Mouse (Mus musculus) T-helper 2 cell (primary cell): Measurements from ENCODE around the gene Gale.
"Not testable (repeated sequence)": the region's sequence is repeated elsewhere in the genome, so short reads cannot be mapped to it uniquely, and the experiment has no call there.

Experiments used
- in situ Hi-C: fragments of 300-600 bp; cut with MboI, MseI; formaldehyde crosslinking; loops from one replicate; pipeline ENCODE4 v1.15.1; 2025; ENCODE audit warnings: high pct_unique_total_duplicates

Gene Gale

DNA sequence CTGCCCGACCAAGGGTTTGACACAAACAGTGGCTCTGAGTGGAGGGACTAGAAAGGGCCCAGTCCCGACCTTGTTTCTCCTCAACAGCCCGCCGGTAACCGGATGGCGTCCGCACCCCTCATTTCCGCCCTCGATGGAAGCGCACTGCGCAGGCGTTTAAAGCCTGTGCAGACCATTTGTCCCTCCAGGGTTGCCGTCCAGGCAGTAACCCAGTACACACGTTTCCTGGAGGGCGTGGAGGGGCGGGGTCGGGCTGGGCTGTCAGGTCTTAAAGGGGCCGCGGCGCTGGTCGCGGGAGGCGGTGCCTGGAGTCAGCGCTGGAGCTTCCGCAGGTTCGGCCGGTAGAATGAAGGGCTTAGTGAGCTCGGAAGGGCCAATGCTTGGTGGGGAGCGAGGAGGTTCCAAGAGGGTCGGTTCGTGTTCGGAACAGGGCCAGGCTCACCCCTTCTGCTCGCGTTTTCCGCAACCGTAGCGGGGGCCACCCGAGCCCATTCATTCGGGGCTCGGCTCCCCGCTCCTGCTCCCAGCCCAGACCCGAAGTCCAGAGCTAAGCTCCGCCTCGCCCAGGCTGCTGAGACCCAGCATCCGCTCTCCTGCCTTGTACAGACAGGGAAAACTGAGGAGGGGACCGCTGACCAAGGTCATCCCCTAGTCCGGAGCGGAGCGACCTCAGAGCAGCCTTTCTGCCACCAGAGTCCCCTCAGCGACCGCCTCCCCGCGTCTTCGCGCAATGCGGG lies at the start of gene Gale:
TSS of gene Gale (plus strand) at position 271 of the 737 bp plus-strand sequence.
- in situ Hi-C loops: loop anchor here (25.0 kb wide), 1 partner anchor 1899 kb away; the partner anchor contains the start of gene Ece1

DNA sequence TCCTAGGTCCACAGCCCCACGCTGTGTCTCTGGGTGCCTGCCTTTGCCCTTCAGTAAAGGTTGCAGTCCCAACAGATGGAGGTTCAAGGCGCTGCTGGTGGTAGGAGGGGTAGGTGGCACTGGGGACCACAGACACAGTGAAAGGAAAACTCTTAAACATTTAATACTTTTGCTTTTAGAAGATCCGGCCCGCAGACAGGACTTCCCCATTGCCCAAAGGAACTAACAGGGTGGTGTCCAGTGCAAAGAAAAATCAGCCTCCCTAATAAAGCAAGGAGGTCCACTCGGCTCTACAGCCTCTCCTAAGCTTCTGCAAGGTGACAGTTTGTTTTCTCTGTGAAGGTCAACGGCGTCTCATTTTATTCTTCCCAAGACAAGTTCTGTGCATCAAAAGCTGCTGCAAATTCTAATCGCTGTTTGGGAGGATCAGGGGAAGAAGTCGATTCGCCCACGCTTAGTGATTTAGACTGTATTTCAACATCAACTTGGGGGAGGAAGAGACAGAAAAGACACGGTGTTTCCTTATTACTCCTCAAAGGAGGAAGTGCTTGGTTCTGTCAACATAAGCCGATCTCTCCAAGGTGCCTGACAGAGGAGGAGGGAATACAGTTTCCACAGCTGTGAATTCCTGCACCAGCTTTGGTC lies 44.8 kb upstream of the Gale start:
- in situ Hi-C loops: loop anchor here (5.0 kb wide), 1 partner anchor 36 kb away; no protein-coding TSS in a partner anchor

DNA sequence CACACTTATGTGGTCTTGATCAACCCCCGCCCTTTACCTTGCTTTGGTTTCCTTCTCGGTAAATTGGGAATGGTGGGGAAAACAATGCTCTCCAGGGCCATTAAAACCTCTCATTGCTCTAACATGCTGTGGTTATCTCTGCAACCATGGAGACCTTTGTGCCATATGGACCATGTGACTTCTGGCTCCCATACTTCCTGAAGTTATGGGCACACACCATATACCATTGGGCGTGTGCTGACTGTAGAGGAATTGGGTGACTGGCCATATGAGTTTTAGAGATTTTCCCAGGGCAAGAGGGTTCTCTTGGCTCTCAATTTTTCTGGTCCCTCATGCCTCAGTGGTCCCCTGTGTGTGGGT lies 44.3 kb upstream of the Gale start:
- in situ Hi-C loops: loop anchor here (5.0 kb wide), 1 partner anchor 37 kb away; no protein-coding TSS in a partner anchor

DNA sequence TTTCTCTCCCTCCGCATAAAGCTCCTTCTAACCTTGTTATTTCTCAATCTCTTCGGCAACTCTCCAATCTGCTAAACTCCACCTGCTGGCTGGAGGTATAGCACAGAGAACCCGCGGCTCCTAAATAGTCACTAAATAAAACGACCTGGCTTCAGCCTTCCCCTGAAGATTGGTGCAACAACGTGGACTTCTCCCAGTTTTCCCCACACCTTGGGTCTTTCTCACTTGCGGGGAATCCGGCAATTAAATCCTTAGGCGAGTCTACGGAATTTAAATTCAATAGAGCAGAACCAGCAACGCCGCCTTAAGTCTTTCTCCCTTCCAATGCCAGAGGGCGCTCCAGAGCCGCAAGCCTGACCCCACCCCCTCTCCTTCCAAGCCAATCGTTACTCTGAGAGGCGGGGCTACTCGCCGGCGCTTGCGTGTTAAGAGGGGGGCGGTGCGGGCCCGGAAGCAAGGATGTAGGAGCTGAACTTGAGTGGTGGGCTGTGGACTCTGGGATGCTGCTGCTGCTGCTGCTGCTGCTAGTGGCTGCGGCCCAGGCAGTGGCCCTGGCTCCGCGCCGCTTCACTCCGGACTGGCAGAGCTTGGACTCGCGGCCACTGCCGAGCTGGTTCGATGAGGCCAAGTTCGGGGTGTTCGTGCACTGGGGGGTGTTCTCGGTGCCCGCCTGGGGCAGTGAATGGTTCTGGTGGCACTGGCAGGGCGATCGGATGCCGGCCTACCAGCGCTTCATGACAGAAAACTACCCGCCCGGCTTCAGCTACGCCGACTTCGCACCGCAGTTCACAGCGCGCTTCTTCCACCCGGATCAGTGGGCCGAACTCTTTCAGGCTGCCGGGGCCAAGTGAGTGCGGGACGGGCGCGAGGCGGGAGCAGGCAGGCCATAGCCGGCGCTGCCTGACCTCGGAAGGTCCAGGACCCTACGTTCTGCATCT lies 43.0 kb upstream of the Gale start, which contains the start of gene Fuca1:
TSS of gene Fuca1 (plus strand) at position 432 of the 938 bp plus-strand sequence.
- in situ Hi-C loops: no loop called here

DNA sequence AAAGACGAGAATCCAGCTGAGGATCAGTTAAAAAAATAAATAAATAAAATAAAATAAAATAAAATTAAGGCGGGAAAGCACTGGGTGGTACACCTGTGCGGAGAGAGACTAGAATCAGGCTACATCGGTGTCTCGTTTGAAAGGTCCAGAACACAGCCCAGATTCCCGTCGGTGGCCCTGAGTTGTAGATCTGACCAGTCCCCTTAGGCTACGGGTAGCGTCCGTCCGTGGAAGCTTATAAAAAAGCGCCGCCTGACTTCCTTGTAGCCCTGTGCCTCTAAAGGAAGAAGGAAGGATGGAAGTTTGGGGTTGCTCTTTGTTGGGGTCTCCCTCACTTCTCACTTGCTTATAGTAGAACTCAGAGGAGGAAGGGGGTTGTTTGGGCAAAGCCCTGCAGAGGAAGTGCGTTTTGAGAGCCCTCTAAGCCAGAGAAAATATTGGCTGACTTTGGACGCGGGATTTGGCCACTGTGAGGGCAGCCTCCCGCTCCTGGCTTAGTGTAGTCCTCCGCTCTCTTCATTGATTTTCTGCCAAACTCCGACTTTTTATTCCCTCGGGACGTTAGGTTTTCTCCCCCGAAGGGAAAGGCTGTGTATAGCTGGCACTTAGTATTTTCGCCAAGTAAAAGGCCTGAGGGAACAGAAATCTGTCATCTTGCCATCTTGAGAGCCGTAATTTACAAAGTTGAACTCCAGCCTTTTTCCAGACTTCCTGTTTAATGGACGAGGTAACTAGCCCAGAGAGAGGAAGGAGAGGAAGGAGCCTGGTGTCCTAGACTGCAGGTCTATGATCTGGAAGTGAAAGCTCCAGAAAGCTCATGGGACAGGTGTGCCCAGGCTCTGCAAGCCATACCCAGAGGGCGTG lies 42.0 kb upstream of the Gale start:
- in situ Hi-C loops: no loop called here

DNA sequence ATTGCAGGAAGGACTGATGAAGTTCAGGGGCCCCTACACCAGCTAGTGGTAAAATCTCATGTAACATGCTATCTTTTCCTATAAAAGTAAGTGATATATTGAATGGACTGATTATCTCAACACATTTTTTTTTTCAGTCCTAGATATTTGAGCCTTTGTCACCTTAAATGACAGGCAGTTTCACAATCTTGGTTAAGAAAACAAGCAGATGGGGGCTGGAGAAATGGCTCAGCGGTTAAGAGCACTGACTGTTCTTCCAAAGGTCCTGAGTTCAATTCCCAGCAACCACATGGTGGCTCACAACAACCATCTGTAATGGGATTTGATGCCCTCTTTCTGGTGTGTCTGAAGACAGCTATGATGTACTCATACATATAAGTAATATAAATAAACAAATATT lies 41.3 kb upstream of the Gale start:
- in situ Hi-C loops: no loop called here

DNA sequence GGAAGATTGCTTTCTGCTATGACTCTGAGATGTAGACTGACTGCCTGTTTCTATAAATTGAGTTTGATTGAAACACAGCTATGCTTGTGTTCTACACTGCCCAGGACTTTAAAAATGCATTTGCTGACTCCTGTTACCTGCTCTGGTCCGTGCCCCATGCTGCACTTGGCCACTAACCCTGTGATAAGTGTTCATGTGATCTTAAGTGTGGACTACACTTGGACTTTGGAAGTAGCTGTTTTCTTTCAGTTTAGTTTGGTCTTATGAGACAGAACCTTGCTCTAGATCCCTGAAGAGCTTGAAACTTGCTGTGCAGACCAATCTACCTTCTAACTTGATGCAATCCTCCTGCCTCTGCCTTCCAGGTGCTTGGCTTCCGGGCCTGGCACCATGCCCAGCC lies 39.1 kb upstream of the Gale start:
- in situ Hi-C loops: no loop called here

DNA sequence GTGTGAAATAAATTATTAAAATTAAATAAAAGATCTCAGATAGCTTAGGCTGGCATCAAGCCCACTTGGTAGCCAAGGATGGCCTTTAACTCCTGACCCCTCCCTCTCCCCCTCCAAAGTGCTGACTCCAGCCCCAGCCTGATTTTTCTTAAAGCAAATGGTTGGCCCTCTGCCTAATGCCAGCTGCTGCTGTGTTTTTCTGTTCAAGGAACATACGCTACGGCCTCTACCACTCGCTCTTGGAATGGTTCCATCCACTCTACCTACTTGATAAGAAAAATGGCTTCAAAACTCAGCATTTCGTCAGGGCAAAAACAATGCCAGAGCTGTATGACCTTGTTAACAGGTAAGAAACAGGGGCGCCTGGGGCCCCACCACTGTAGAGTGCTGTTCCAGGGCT lies 38.2 kb upstream of the Gale start:
- in situ Hi-C loops: no loop called here

DNA sequence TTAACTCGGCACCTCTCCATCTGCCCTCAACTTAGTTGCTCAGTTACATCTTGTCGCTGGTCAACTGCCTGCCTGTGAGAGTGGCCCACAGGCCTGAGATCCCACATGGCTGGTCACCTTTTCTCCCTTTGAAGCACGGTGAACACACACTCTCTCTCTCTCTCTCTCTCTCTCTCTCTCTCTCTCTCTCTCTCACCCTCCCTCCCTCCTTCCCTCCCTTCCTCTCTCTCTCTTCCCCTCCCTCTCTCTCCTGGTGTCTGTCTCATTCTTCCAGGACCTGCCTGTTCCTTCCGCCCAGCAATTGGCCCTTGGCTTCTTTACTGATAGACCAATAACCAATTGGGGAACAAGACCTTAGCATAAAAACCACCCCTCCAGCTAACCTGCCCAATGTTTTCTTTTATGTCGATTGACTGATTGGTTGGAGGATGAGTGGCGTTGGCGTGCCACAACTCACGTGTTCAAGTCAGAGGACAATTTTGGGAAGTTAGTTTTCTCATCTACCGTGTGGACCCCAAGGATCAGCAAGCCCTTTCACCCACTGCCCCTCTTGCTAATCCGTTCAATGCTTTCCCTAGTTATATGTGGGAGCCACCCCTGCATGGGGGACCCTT lies 37.2 kb upstream of the Gale start:
- in situ Hi-C loops: no loop called here

DNA sequence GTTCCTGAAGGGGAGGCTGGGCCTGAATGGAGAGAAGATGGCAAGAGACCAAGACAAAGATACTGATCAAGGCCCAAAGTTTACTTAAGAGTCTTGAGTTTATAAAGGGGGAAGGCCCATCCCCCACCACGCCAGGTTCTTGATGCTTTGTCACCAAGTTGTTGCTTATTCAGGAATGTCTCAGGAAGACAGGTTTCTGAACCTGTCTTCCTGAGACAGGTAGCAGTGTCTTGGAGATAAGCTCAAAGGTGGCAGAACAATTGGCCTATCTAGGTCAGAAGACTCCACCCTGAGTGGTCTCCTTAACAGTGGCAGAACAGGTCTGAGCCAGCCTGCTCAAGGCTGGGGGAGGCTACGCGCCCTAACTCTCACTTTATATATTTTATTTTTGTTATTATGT lies 36.7 kb upstream of the Gale start:
- in situ Hi-C loops: no loop called here

DNA sequence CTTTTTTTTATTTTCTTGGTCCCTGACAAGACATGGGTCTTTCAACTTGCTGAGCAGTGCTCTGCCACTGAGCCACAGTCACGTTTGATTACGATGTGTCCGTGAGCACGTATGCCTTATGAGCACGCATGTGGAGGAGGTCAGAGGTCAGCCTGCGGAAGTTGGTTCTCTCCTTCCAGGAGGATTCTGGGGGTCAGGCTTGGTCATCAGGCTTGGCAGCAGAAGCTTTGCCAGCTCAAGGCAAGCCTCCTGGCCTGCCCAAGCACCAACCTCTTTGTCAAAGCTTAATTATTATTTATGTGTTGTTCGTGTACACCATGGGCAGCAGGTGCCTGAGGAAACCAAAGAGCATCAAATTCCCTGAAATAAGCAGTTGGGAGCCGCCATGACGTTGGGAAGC lies 35.2 kb upstream of the Gale start:
- in situ Hi-C loops: no loop called here

DNA sequence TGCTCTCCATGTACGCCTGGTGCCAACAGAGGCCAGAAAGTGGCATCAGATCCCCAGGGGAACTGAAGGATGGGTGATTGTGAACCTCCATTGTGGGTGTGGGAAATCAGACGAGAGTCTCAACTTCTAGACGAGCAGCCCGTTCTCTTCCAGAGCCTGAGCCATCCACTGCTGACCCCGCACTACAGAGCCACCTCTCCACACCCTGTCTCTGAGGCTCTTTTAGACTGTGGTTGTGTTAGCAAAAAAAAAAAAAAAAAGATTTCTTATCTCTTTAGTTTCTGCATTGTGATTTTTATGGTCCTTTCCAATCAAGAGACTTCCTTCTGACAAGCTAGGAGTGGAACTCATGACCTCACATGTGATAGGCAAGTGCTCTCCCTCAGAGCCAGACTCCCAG lies 34.1 kb upstream of the Gale start:
- in situ Hi-C loops: no loop called here

DNA sequence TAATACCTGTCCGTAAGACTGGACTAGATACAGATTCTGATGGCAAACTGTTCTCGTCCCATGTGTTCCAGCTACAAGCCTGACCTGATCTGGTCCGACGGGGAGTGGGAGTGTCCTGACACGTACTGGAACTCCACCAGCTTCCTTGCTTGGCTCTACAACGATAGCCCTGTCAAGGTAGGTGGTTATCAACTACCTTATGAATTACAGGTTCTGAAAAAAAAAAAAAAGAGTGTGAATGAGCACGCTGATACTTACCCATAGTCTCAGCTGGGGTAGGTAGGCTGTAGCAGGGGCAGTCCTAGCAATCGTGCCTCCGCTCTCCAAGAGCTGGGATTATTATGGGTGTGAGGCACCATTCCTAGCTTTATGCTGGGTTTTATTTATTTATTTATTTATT lies 33.7 kb upstream of the Gale start:
- in situ Hi-C loops: no loop called here

DNA sequence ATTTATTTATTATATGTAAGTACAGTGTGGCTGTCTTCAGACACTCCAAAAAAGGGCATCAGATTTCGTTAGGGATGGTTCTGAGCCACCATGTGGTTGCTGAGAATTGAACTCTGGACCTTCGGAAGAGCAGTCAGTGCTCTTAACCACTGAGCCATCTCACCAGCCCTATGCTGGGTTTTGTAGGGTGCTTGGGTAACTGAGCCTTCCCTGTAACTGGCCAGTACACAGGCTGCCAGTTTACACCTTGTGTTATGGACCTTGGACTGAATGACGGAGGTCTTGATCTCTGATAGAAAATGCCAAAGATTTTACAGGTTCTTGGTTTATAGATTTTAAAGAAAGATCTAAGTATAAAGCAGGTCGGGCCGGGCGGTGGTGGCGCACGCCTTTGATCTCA lies 33.3 kb upstream of the Gale start:
- in situ Hi-C loops: no loop called here

DNA sequence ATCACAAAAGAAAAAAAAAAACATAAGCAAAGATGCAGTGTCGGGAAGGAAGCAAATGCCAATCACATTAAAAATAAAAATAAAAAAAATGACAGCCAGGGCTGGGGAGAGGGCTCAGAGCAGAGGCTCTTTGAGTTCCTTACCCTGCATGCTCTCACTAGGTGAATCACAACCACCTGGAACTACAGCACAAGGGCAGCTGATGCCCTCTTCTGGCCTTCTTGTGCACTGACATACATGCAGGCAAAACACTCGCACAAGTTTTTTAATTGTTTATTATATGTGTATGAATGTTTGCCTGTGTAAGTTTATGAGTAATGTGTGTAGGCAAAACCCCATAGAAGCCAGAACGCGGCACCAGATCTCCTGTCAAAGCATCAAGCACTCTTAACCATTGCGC lies 31.7 kb upstream of the Gale start:
- in situ Hi-C loops: no loop called here

DNA sequence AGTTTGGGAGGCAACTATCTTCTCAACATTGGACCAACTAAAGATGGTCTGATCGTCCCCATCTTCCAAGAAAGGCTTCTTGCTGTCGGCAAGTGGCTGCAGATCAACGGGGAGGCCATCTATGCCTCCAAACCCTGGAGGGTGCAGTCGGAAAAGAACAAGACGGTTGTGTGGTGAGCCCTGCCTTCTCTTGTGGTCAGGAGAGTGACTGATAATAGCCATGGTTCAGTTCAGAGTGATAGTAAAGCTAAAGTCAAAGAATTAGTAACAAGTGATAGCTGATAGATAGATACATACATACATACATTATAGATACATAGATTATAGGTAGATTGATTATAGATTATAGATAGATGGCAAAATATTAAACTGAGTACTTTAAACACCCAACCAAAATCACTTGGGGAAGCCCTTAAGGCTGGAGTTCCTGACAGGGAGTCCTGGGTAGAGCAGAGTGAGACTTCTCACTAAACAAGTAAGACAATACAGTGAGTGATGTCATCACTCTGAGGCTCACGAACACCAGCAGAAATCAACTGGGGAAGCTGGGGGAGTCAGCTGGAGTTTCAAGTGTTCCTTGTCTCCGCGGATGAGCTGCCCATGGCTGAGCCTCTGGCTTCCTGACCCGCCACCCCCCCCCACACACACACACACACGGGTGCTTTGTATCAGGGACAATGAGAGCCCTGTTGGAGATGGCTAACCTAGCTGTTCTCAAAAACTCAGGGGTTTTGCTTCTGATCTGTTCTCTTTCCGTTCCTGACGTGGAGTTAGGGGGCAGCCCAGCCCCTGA lies 28.6 kb upstream of the Gale start:
- in situ Hi-C loops: loop anchor here (5.0 kb wide), 1 partner anchor 118 kb away; no protein-coding TSS in a partner anchor

DNA sequence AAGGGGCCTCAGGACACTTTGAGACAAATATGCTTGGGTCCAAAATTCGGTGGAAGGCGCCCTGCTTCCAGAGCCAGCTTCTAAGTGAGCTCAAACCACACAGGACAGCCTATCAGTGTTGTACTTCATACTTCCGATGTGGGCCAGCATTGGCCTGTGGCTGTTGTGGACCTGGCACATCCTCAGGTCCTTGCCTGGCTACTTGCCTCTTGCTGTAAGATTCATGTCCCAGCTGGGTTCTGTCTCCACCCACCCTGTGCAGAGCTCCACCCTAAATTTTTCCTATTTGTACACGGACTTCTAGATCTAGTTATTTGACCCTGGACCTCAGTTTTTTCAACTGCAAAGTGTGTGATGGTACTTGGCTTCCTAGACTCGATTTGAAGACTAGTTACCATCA lies 28.0 kb upstream of the Gale start:
- in situ Hi-C loops: loop anchor here (5.0 kb wide), 1 partner anchor 118 kb away; no protein-coding TSS in a partner anchor

DNA sequence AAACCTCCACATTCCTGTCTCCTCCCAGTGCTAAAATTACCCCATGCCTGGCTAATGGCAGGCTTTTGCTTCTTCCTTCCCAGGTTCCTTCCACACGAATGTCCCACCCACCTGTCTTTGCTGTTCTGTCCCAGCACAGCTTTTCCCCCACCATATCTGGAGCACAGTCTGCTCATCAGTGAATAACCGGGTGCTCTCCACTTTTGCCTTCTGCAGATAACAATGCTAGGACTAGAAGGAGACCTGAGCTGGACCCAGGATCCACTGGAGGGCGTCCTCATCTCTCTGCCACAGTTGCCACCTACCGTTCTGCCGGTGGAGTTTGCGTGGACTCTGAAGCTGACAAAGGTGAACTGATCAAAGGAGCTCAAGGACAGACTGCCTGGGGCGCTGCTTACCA lies 24.7 kb upstream of the Gale start:
- in situ Hi-C loops: loop anchor here (5.0 kb wide), 1 partner anchor 122 kb away; no protein-coding TSS in a partner anchor

DNA sequence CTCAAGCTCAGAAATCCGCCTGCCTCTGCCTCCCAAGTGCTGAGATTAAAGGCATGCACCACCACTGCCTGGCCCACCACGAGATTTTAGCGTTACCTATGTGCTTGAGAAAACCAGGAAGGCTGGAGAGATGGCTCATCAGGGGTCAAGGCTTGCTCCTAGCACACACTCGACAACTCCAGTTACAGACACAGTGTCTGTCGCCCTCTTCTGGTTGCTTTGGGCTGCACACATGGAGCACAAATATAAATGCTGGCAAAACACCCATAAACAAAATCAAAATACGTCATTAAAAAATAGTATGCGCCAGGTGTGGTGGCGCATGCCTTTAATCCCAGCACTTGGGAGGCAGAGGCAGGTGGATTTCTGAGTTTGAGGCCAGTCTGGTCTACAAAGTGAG lies 22.5 kb upstream of the Gale start:
- in situ Hi-C loops: not testable (repeated sequence)

DNA sequence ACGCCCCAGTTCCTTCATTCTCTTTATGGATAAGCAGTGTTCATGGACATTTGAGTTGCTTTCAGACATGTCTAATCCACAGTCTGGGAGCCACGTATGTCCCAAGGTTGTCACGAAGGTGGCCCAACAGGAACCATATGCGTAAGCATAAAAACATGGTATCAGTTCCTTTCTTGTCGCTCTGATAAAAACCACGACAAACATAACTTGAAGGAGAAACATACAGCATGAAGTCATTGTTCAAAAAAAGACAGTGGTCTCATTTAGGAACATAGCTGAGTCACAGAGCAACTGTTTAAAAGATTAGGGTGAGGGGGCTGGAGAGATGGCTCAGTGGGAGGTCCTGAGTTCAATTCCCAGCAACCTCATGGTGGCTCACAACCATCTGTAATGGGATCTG lies 21.3 kb upstream of the Gale start:
- in situ Hi-C loops: no loop called here
